Mouse (Mus musculus) heart, postnatal 4 days (tissue): Measurements from ENCODE around the gene Tulp4. TPM values are rescaled to one million over a fixed set of nuclear protein-coding genes. Genes with fewer than 3 reads are reported as not detected.

Experiments used
- DNase-seq: peaks from one replicate; pipeline ENCODE4 v3.0.0; 2021
- total RNA-seq, 2 experiments: library from RNA; stranded (reverse); gene quantifications; 2 replicates each; pipeline ENCODE4 v1.2.3; 2021

Gene Tulp4
- total RNA-seq, 2 experiments from 2014 or later, result 127 to 136 TPM

GRCm38 (mm10) chr17:6125441-6125840, 19.2 kb downstream of the Tulp4 start:
- DNase-seq, result no peak

DNA sequence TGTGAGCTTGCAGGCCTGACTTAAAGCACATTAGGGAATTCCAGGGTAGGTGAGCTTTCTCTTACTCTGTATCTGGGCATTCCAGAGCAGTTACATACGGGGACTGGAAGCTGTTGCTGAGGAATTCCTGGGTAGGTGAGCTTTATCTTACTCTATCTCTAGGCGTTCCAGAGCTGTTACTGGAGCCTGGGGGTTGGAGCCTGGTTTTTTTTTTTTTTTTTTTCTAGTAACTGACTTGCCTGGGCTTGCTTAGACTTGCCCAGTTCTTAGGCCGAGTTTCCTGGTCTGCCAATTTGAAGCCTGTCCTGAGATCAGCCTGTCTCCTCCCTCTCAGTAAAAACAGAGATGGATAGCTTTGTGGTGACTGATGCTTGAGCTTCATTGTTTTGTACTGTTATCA, 21.8 kb downstream of the Tulp4 start:
- DNase-seq, result no peak

GRCm38 (mm10) chr17:6129361-6129760, 23.1 kb downstream of the Tulp4 start:
- no peak for DNase-seq

DNA sequence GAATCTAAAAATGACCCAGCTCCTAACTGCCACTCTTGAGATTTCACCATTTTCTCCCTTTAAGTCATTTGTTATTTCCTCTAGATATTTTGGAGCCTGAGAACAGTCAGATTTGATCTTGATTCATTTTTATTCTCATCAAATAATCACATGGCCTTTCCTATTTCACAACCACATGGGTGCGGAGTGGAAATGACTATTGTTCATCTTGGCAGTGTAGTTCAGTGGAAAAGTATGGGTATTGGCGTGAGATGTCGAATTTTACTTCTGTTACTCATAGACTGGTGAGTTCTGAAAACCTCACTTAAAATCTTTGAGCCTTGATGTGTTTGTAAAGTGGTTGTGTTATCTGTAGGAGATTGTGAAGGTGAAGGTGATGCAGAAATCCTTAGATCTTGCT, 24.8 kb downstream of the Tulp4 start:
- no peak for DNase-seq

GRCm38 (mm10) chr17:6140875-6141274, 34.6 kb downstream of the Tulp4 start:
- DNase-seq, result no peak

- no peak for DNase-seq
Measured at GRCm38 (mm10) chr17:6141344-6141743, 35.1 kb downstream of the Tulp4 start.

GRCm38 (mm10) chr17:6145244-6145643, 39.0 kb downstream of the Tulp4 start:
- no peak for DNase-seq

DNA sequence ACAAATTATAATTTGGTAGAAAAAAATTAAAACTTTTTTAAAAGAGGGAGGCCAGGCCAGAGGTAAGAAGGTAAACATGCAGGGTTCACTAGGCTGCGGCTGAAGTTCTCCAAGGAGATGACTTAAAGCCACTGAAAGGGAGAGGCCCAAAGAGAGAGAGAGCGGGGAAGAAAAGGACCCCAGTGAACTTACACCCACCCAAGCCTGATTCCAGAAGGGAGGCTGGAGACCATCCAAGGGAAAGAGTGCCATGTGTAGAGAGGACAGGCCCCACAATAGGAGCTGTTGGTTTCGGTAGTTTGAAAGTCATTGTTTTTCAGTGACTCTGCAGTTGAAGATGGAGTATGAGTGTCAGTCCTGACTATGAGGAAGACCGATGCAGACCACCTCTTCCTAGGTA, 46.7 kb downstream of the Tulp4 start:
- DNase-seq, result no peak

DNA sequence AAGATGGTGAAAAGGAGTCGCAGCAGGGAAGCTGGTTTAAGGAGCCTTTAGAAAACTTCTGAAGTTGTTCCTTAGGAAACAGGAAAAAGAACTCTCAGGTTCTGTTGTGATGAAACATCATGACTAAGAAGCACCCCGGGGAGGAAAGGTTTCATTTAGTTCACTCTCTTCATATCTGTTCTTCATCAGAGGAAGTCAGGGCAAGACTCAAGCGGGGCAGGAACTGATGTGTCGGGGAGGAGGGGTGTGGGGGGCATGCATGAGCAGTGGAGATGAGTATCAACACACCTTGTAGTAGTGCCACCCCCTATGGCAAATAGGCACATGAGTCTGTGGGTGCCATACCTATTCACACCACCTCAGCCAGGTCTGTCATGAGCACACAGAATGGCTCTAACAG, 47.3 kb downstream of the Tulp4 start:
- no peak for DNase-seq

DNA sequence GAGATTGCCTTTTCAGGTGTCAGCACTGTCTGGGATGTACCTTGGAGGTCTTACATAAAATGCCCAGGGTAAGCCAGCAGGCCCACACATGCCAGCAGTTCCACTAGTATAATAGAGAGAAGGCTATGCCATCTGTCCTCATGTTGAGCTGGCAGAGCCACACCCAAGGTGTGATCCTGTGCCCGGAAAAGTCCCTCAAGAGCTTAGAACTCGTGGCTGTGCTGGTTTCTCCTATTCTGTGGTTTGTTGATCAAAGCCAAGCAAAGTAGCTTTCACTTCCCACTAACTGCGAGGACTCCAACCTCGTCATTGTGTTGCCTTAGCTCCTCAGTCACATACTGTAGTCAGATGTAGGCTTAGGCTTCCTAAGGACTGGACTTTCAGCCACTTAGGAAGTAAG, 48.1 kb downstream of the Tulp4 start:
- no peak for DNase-seq

DNA sequence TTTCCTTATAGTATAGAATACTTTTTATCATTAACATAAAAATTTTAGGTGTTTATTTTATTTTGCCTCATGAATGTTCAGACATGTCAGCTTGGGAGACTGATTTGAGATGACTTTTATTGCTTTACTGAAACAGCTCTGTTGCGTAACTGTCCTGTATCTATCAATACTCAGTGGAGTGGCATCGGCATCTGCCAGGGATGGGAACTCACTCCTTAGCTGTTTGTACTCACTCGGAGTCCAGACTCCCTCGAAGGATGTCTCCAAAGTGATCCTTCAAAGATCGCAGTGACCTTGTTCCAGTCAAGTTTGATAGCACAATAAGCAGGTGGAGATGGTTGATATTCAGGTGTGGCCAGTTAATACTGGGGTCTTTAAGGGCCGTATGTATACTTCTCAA, 54.3 kb downstream of the Tulp4 start:
- DNase-seq, result no peak

DNA sequence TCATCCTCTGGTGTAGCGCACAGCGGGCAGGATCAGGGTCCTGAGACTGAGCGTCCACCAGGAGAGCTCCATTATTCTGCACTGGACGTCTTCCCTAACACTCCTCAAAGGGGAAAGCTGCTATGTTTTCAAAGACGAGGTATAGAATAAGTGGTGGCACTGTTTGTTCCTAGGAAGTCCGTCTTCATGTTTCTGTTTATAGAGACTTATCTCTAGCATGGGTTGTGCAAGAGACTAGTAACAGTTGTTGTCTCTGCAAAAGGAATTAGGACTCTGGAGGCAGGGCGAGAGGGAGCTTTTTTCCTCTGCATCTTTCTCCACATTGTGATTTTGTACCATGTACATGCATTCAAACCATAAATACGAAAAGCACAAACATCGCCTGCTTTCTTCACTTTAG, 55.7 kb downstream of the Tulp4 start:
- no peak for DNase-seq

DNA sequence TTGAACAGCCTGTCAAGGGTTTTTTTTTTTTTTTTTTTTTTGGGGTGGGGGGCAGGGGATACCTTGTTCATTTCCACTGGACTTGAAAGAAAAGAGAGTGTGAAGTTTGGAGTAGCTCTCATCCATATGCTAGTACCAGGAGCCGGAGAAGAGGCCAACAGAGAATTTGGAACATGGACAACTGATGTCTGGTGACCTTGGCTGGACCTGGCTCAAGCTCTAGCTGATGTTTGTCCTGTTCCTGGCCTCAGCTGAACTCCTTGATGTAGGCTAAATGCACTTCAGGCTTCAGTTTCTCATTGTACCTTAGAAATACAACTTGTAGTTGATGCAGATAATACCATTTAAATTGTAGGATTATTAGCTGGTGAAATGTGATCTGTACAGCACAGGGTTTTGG, 56.5 kb downstream of the Tulp4 start:
- DNase-seq, result peak; percentile 29

GRCm38 (mm10) chr17:6164911-6165310, 58.7 kb downstream of the Tulp4 start:
- no peak for DNase-seq

DNA sequence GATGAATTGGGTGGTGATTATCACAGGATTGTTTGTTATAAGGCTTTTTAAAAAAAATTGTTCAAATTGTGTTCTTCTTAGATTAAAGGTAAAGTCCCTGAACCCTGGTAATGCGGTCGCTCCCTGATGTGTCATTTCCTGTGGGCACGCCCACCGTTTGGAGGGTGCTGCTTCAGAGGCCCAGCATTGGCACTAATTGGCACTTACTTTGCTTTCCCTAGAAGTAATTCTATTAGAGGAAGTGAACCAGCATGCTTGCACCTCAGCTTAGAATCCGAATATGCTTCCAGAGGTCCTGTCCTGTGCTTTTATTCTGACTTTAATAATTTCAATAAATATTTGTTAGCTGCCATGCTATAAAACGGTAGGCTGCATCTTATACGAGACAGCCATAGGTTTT, 66.2 kb downstream of the Tulp4 start:
- DNase-seq, result peak; percentile 22

- DNase-seq, result peak; percentile 74
Measured at GRCm38 (mm10) chr17:6172926-6173690, 66.9 kb downstream of the Tulp4 start.

DNA sequence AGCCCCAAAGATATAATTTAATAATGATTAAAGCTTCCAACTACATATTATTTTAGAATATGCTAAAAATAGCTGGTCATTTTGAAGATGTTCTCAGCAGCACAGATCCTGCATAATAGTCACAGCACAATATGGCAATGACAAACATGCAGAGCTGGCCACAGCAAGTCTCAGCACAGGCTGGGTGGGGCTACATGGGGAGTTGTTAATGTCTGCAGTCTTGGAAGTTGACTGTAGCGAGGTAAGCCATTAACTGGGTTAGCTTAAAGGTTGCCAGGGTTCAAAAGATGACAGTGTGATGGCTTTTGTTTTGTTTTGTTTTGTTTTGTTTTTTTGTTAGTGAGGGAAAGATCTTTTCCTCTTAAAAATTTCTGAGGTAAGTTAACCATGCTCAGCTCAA, 68.3 kb downstream of the Tulp4 start:
- DNase-seq, result no peak

DNA sequence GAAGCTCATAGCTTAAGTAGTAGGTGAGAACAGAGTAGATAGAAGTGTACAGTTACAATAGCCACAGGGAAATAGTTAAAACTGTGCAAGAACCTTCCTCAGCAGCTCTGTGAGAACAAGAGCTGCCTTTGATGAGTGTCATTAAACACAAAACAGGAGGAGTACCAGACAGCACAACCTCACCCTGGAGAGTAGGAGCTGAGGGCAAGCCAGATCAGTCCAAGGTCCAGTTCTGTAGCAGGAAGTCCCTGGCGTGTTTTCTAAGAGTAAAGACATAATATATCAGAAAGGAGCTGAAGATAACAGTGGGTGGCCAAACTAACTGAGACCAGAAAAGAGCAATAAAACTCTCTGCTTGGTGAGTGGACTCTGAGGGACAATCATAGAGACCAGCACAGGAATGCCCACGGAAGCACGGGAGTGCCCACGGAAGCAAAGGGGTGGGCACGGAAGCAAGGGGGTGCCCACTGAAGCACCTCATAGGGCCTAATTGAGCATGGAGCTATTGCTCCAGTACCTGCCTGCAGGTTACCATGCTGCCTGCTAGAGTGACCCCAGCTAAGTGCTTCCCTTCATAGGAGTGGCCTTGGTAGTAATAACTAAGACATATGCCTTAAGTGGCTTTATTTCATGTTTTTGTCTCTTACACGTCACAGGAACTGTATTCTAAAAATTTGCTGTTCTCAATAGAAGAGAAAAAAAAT, 72.5 kb downstream of the Tulp4 start:
- DNase-seq, result no peak

DNA sequence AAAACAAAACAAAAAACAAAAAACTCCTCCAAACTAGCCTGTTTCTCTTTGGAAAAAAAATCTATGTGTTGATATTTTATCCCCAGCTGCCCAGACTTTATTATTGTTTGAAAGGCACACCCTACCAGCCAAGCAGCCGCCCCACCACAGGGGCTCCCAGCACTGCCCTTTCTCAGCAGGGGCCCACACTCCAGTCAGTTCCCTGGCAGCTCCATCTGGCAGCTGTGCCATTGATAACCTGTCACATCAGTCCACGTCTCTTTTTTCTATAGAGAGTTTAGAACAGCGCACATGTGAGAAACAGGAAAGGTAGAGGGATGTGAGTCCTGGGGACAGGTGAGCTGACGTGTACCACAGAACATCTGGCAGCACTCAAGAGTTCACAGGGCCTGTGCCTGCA, 73.2 kb downstream of the Tulp4 start:
- no peak for DNase-seq

GRCm38 (mm10) chr17:6180421-6180820, 74.2 kb downstream of the Tulp4 start:
- no peak for DNase-seq

DNA sequence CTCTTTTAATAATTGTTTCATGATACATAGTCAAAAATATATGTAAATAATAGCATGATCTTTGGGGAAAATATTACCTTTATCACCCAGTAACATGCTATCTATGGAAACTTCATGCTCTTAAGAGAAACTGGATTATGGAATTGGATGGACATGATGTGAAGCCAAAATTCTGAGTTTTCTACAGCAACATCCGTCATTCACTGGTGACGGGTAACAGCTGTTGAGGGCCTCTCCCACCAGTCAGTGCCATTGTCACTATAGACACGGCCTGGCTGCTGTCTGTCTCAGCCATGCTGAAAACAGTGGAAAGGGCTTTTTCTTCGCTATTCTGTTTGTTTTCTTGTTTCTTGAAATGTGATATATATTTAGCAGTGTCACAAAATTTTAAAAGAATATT, 76.5 kb downstream of the Tulp4 start:
- peak; percentile 28 for DNase-seq

- DNase-seq, result no peak
Measured at GRCm38 (mm10) chr17:6186651-6187050, 80.4 kb downstream of the Tulp4 start.

DNA sequence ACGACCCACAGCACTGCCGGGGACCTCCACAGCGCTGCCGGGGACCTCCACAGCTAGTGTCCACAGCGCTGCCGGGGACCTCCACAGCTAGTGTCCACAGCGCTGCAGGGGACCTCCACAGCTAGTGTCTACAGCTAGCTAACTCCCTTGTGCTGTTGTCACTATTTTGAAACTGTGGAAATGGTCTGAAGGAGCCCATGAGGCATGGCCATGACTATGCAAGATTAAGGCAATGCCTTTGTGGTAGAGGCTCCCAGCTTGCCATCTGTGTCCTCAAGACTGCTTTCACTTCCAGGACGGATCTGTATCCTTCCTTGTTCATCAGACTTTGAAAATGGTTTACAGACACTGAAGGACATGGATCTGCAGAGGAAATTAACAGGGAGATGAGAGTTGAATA, 80.9 kb downstream of the Tulp4 start:
- DNase-seq, result no peak

DNA sequence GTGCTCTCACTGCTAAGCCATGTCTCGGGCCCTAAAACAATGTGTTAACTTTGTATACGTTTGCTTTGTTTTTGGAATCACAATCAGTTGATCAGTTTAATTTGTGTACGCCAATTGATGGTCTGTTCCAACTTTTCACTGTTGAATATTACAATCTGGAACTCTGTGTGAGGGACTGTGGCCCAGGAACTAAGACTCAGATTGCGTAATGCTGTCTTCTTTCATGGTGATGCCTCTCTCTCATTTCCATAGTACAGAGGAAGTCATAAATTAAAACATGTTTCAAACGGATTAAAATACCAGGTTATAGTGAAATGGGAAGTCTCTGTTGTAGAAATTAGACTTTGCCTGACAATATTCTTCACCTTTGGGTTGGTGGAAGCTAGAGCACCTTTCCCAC, 83.0 kb downstream of the Tulp4 start:
- DNase-seq, result no peak
